Mouse (Mus musculus) kidney, postnatal 36 days (tissue): ENCODE measurements at regions not wholly inside any gene's neighbourhood (a gene's known extent, or its start where the extent isn't known, plus 50 kb on each side); places are given as distances from the start of the nearest gene placed in this dataset.
A peak's percentile ranks its signal among the peaks of the same experiment; 100 is the strongest.
"Not testable (repeated sequence)": the region's sequence is repeated elsewhere in the genome, so short reads cannot be mapped to it uniquely, and the experiment has no call there.

ENCODE experiments used
- DNase-seq, 2 experiments: peaks; one replicate each; pipeline ENCODE4 v3.0.0; 2021 to 2022; ENCODE audit warnings: mixed read lengths in 2 of 2

DNA sequence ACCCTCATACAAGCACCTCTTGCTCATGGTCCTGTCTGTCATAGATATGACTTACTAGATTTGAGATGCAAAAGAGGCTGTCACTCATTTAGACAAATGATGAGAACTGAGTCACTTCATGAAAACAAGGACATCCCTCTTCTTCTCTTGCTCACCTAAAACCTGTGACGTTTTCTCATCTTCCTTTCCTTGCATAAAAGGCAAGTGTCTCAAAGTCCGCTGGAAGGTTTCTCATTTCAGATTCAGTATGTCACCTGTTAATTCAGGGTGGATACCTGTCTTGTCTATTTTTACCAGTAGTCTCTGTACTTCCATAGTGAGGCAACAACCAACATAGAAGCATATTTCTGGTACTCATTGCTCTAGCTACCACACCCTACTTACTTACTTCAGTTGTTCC is 325.6 kb downstream of the Car8 start:
- no peak for DNase-seq

DNA sequence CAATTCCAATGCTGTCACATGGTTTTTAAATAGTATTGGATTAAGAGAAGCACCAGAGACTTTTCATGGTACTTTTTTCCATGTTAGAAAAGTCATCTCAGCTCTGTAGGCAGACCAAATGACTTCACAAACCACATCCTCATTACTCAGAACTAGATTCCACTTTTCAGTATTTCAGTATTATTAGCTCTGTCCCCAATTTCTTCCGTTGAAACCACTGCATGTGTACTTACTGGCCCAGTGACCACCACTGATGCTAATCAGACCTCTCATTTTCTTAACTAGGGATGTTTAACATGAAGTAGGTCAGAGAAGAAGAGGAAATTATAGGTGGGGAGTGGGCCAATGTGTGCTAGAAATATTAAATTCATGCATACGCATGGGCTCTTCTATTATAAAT is 326.2 kb downstream of the Car8 start:
- no peak for DNase-seq

DNA sequence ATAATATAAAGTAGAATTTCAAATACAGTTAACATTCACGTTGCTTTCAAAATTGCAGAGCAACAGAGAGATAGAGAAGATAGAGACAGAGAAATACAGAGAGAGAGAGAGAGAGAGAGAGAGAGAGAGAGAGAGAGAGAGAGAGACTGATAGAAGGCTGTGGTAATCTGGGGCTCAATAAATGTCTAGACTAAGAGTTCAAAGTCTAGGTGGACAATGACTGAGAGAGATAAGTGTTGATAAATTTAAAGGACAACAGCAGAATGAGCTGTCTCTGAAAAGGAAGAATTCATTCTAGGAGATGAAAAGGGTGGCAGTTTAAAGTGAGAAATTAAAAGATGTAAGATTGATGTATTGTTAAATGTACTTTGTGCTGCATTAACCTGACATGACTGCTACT is 335.7 kb downstream of the Car8 start:
- no peak for DNase-seq

DNA sequence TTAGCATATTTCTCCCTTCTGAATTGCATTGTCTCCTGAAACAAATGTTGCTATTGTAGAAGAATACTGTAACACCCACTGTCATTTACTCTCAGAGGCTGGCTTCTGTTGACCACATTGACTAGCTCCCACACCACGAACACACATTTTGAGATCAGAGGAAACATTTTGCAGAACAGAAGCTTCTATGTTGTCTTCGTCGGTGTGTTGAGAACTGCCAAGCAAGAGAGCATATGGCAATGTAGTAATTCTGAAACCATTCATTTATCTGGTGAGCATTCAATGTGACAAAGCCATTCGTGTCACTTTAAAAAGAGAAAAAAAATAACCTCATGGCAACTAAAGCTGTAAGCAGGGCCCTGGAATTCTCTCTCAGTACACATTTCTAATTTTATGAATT is 343.9 kb downstream of the Car8 start:
- DNase-seq, result no peak

DNA sequence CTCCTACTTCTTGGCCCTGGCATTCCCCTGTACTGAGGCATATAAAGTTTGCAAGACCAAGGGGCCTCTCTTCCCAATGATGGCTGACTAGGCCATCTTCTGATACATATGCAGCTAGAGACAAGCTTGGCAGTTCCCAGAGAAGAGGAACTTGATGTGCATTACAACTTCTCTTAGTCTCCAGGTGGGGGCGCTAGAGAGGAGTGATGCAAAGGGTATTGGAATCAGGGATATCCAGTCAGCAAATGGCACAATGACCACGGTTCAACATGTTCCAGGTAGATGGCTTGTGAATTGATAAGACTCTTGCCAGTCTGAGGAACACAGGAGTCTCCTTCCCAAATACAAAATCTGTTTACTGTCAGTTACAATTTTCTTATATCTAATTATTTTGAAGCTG is 347.7 kb downstream of the Car8 start:
- DNase-seq, result no peak

DNA sequence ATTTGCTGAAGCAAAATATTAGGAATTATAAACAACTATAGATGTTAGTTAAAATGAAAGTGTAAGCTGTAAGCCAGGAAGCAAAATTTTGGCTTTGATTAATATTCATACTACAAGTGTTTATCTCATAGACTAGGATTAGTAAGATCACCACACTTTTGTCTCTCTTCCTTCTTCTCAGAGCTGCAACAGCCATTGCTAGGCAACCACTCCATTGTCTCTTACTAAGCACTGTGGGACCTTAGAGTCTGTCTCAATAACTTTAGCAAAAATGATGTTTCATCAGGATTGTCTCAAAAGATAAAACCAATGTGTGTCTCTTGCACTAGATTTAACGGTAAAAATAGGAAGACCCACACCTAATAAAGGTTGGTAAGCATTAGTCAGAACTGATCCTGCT is 384.3 kb downstream of the Car8 start:
- DNase-seq, result no peak

DNA sequence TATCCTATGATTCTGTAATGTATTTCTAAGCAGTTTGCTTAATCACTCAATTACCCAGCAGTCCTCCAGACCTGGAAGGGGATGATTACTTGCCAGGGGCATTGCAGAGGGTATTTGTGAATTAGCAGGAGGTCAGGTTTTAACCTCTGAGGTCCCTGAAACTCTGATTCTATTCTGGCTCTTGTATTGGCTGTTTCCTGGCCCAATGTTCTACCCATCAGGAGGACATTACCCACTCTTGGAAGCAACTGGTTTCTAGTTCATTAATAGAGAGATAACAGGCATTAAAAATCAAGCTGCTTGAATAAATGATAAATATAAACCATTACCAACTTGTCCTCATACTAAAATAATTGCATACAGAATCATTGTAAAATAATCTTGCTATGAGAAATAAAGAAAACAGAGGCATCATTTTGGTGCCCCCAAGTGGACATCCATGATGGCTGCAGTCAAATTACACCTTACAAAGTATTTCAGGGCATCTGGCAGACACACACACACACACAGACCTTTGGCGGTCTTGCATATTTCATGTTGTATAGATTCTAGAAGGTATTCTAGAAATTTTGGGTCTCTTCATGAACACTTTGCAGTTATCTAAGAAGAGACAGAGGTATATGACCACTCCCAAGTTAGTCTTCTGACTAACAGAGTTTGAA is 385.6 kb downstream of the Car8 start:
- DNase-seq, result peak; percentile 3 to 58

DNA sequence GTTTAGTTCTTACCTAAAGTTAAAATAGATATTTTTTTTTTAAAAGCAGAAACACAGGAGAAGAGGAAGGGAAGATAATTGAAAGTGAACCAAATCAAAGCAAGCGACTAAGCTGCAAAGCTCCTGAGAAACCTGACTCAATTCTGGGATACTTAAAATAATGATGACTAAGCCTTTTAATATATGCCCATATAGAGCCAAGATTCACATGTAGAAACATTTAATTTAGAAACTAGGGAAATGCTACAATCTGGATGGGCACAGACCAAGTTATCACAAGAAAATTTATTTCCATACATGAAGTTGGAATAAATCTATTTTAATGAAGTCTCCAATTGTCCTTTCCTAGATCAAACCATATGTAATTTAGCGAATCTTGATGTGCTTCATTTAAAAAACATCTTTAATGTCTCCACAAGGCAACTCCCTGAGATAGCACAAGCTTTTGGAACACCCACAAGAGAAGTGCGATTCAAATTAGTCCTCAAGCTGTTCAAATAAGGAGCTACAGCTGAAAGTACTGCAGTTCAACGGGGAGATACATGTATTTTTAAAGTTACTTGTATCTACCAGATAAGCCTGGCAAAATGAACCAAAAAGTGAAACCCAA is 386.7 kb downstream of the Car8 start:
- DNase-seq, result no peak

DNA sequence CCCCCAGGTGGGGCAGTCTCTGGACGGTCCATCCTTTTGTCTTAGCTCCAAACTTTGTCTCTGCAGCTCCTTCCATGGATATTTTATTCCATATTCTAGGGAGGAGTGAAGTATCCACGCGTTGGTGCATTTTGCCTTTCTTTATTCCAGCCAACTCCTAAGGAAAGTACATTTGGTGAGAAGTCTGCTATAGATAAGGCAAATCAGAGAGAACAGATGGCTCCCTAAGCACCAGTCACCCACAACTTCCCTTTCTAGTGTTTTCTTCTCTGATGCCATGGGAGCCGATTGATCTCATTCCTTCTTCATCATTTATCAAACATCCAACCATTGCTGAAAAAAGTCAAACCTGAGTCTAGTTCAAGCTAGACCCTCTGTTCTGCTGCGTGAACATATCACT is 391.4 kb downstream of the Car8 start:
- DNase-seq, result no peak

DNA sequence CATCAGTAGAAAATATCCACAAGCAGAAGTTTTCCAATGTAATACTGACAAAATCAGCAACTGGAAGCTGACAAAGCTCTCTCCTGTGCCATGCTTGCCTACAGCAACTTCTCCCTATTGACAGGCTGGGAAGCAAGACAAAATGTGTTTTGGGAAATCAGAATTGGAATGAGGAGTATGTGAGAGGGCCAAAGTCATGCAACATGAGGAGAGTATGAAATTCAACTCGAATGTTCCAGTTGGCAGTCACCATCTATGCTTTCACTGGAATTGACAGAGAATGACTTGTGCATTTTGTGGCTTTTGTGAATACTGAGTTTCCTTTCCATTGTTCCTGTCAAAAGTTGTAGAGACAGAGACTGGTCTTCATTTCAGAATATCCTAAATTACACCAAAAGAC is 409.7 kb downstream of the Car8 start:
- no peak for DNase-seq

DNA sequence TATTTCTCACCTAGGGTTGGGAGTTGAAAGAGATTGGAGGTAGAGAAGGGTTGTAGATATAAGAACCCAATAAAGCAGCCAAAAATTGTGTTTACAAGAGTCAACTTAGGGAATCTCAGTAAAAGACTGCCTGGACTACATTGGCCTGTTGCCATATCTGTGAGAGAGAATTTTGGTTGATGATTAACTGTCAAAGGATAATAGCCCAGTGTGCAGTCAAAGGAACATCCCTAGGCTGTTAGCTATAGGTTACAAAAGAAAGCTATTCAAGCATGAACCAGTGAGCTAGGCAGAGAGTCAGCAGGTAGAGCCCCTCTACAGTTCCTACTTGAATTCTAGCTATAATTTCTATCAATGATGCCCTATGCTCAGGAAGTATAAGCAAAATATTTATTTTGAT is 419.0 kb downstream of the Car8 start:
- DNase-seq, result peak; percentile 5 to 30

DNA sequence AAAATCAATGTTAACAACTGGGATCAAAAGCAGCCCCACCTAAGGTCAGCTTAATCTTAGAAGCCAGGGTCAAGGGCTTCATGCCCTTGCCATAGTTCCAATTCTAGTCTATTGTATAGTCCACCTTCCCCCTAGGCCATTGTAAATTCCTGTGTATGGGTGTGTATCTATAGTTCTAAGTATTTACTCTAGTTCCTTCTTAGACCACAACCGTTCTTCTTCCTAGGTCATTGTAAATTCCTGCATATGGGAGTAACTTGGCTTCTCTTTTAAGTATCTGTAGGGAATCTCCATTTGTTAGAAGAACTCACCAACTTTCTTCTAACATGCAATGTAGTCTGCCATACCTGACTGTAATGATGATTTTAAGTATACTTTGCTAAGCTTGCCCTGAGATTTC is 461.1 kb downstream of the Car8 start:
- not testable (repeated sequence) for DNase-seq

DNA sequence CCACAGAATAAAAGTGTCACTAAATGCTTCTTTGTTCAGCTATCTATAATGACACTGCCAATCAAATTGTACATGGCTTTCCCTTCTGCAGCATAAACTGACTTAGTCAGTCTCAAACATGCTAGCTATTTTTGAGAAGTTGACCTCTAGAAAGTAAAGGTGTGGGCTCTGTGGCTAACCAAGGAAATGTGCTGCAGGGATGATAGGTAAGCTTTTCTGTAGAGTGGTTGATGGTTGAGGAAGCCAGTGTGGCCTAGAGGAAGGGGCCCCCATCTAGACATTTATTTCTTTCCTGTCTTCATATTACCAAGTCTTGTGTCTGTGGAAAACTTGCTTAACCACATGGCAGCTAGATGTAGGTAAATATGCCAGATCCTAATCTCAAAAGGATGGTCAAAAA is 483.4 kb downstream of the Car8 start:
- DNase-seq, result no peak

DNA sequence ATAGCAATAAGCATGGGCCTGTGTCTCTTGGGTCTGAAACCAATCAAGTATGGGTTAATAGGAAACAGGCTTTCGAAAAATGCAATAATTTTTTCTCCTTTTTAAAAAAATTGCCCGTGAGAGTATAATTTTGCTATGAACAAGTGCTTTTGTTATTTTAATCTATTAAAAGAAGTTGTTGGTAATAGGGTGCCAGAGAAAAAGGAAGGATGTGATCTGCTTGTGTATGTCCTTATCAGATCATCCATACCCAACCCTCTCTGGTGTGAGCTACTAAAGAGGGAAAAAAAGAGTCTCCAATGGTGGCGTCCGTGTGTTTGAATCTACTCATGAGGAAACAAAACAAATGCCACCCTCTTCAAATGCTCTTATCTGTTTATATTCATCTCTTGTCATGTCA is 484.9 kb downstream of the Car8 start:
- no peak for DNase-seq

DNA sequence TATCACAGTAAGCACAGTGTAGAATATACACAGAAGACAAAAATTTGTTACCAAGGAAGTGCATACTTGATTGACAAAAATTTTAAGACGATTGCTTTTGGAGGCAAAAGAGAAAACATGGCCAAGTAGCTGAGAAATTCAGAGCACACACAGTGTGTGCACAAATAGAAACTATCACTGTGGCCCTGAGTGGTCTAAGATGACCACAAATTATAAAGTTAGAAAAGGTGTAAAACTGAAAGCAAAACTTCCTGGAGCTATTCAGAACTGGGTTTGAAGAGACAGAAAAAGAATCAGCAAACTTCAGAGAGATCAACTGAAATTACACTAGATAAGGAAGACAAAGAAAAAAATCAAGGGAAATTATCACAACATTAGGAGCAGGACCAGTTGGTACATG is 487.6 kb downstream of the Car8 start:
- DNase-seq, result no peak

DNA sequence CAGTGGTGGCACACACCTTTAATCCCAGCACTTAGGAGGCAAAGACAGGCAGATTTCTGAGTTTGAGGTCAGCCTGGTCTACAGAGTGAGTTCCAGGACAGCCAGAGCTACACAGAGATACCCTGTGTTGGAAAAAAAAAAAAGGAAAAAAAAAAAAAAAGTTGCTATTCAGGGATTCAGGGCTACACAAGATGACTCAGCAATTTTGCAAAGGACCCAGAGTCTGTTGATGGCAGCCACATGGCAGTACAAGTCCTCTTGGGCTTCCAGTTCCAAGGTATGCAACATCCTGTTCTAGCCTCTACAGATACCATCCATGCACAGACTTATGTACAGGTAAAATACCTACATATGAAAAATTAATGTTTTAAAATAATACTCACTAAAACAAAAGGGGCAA is 515.9 kb downstream of the Car8 start:
- DNase-seq, result no peak

DNA sequence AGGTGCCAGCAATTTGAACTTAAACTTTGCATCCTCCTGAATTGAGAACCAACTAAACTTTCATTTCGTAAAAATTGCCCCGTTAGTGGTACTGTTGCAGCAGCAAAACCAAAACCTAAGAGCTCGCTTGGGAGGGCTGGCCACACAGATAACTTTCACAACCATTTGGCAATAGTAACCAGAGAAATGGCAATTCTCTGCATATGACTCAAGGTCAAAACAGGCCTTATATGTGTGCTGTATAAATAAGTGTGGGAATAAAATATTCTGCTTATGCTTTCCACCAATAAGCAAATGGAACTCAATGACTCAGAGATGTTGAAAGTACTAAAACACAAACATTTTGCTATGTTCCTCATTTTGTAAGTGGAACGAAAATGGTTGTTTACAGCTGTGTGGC is 550.3 kb downstream of the Car8 start:
- no peak for DNase-seq

DNA sequence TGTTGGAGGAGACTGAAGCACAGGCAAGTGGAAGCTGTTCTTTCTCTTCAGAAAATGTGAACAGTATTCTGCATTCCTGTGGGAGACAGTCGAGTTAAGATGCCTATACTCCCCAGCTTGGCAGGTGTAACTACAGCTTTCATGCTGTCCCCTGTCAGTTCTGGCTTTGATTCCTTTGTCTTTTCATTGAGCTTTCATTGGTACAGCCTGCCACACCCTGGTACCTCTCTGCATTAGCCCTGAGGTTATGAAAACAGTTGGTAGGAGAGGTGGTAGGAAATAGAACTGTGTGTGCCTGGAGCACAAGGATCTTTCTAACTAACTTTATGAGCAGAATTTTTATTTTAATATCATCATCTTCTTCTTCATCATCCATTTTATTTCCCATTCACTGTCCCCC is 551.6 kb downstream of the Car8 start:
- no peak for DNase-seq

DNA sequence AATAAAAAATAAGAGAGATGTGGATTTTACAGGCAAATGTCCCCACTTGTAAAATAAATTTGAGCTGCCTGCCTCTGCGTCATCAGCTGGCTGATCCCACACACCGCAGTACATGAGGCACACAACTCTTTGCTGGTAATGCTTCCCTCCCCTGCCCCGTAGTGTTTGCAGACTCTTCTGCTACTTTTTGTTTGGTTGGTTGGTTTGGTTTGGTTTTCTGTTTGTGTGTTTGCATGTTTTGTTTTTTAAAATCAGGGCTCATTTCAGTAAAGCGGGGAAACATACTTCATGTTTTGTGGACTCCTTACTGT is 568.1 kb downstream of the Car8 start:
- no peak for DNase-seq

DNA sequence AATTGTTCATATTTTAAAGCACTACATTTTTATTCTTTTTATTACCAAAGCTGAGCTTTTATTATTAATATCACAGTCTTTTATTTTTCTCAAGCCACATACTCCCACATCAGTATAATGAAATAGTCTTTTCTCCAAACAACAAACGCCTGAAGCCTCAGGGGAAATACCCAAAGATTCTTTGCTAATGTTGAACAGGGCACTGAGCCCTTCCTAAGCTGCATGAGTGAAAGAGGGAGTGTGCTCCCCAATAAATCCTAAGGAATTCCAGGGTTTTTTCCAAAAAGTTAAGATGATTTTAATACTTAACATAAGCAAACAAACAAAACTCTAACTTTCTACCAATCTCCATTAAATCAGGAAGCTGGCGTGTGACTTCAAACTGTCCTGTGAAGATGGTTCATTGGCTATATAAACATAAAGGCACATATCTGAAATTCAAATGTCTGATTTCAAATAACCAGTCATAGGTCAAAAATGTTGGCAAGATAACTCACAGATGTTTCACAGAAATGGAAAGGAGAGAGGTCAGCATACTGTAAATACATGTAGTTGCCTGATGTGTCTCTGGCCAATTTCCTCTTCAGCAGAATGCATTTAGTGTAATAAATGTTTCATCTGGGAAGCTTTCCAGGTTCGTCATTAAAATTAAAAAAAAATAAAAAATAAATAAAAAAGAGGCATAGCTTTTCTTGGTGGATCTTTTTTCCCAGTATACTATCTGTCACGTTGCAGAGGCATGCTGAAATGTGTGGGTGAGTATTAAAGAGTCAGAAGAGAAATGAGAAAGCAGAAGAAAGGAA is 568.6 kb downstream of the Car8 start:
- DNase-seq, result no peak

DNA sequence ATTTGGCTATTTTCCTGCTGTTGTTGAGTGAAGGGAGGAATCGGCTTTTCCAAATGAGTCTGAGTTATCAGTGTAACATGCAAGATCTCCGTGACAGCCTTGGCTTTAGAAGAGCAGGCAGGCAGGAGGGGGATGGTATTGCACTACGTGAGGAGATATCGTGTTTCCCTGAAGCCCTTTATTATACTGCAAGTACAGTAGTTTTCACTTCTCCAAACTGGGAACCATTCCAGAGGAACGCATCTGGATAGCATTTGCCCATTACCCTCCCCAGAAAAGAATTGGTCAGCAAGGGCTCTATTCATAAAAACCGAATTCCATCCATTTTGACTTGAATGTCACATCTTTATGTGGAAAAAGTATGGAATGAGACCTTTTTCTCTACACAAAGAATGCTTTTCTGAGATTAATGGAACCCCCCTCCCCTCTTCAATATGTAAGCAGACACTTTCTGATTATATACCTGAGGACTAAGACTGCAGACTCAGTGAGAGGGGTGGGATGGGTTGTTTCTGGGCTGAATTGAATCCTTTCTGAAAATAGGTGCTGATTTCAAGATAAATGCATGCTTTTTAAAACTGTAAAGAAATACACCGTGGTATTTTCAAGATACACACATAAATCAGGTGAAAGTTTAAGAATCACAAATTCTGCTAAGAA is 571.8 kb downstream of the Car8 start:
- no peak for DNase-seq

DNA sequence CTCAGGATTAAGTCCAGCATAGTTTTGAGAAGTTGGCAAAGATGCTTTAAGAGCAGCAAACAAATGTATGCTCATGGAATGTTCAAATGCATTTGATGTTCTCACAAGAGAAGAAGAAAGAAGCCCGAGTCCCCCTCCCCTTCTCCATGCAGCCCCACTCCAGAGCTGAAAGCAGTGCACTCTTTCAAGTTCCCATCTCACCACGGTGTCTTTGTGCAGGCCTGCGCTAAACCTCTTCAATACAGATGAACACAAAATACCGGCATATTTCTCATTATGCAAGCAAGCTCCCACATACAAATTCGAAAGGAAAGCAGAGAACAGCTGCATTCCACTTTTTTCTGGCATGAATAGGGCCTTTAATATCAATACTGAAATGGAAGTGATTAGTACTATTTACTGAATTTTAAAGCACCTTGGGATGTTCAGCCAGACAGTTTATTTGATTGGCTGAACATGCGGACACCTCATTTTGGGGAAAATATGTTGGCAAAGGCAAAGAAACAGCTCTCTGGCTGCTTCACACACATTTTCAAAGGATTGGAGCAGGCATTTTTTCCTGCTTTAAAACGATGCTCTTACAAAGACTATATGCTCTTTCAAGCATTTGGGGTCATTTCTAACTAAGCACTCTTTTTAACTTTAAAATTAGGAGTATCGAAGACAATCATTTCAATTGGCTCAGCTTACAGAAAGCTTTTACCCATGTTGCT is 595.8 kb downstream of the Car8 start:
- no peak for DNase-seq

DNA sequence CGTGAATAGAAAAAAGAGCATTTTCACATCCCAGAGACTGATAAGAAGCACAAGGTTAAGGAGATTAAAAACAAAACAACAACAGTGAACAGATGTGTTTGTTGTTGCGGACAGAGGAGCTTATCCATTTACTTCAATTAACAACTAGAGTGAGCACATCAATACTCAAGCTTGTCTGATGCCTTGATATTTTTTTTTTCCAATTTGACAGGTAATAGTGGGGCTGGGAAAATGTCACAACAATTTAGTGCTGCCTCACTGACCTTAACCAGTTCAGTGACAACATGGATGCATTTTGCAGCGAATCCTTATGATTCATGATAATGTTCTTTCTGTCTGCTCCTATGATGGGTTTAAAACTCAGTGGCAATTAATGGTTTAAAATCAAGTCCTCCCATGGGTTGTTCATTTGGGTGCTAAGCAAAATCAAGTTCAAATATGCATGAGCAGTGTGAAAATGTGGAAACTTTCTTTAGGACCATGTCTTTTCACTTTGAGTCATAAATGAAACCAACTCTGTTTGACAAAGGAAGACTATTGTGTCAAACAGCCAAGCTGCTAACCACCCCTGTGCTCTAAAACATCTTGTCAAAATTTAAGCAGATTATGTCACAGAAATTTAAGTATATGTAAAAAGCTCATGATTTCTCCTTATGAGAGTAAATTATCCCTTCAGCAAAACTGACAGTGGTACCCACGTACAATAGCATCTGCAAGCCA is 641.0 kb downstream of the Car8 start:
- DNase-seq, result no peak
